Mouse (Mus musculus): ENCODE measurements around the gene Sult1b1. TPM values are rescaled to one million over a fixed set of nuclear protein-coding genes. Genes with fewer than 3 reads are reported as not detected.
"Not testable (repeated sequence)": the region's sequence is repeated elsewhere in the genome, so short reads cannot be mapped to it uniquely, and the experiment has no call there.

Gene Sult1b1
- polyA plus RNA-seq, 1 experiment = not detected

GRCm38 (mm10) chr5:87490771-87491170 is 47.2 kb downstream of the Sult1b1 start, which contains the start of gene Ugt2a1:
Gene Ugt2a1, minus strand, starts transcription at chr5:87490871.
- TF ChIP-seq USF1 (IDR thresholded peaks at IDR 0.05; ENCODE audit: low read depth) (no peak), CEBPB (IDR thresholded peaks at IDR 0.05; ENCODE audit: low read depth) (no peak), FOSL1 (IDR thresholded peaks at IDR 0.05; ENCODE audit: insufficient read depth, low read length, poor library complexity, severe bottlenecking) (no peak), MYOD1 (IDR thresholded peaks at IDR 0.05; ENCODE audit: control insufficient read depth, insufficient read length, low read depth) (no peak), CTCF (IDR thresholded peaks at IDR 0.05; ENCODE audit: control insufficient read depth, insufficient read depth, insufficient read length) (no peak), MAX (IDR thresholded peaks at IDR 0.05) (no peak), MYOG (IDR thresholded peaks at IDR 0.05; ENCODE audit: control insufficient read depth, extremely low read depth, insufficient read length) (no peak)
- no peaks in the 10 kb centered on the region for H3K36me3 ChIP-seq (ENCODE audit: control insufficient read depth, insufficient read depth)
- no peaks in the 10 kb centered on the region for H3K79me3 ChIP-seq (ENCODE audit: low read depth)
- H3K79me2 ChIP-seq (ENCODE audit: control insufficient read depth, insufficient read depth) = no peaks in the 10 kb centered on the region
- H3K4me3 ChIP-seq (ENCODE audit: insufficient read depth, poor library complexity, severe bottlenecking) = no peak within 1 kb of the TSS
- H3ac ChIP-seq (ENCODE audit: control insufficient read depth, insufficient read length, low read depth) = no peak within 1 kb of the TSS
- no peaks in the 10 kb centered on the region for H3K27me3 ChIP-seq (ENCODE audit: control insufficient read depth, insufficient read depth, insufficient read length)

- not testable (repeated sequence) for H3K79me3 ChIP-seq (ENCODE audit: low read depth); H3K79me2 ChIP-seq (ENCODE audit: control insufficient read depth, insufficient read depth); H3K4me3 ChIP-seq (ENCODE audit: insufficient read depth, poor library complexity, severe bottlenecking); H3ac ChIP-seq (ENCODE audit: control insufficient read depth, insufficient read length, low read depth); H3K27me3 ChIP-seq (ENCODE audit: control insufficient read depth, insufficient read depth, insufficient read length); H3K36me3 ChIP-seq (ENCODE audit: control insufficient read depth, insufficient read depth)
These were observed 51.3 kb downstream of the Sult1b1 start, which contains the start of gene Gm43638 for GRCm38 (mm10) chr5:87486706-87487105. Gene Gm43638, minus strand, starts transcription at chr5:87486806.

GRCm38 (mm10) chr5:87482160-87482559 is 55.8 kb downstream of the Sult1b1 start, which contains the start of gene Ugt2a2:
Gene Ugt2a2, minus strand, starts transcription at chr5:87482260.
- H3K36me3 ChIP-seq (ENCODE audit: control insufficient read depth, insufficient read depth) = no peaks in the 10 kb centered on the region
- TF ChIP-seq FOSL1 (IDR thresholded peaks at IDR 0.05; ENCODE audit: insufficient read depth, low read length, poor library complexity, severe bottlenecking) (no peak), CTCF (IDR thresholded peaks at IDR 0.05; ENCODE audit: control insufficient read depth, insufficient read depth, insufficient read length) (no peak), MYOG (IDR thresholded peaks at IDR 0.05; ENCODE audit: control insufficient read depth, extremely low read depth, insufficient read length) (no peak), CEBPB (IDR thresholded peaks at IDR 0.05; ENCODE audit: low read depth) (no peak), MYOD1 (IDR thresholded peaks at IDR 0.05; ENCODE audit: control insufficient read depth, insufficient read length, low read depth) (no peak), MAX (IDR thresholded peaks at IDR 0.05) (no peak), USF1 (IDR thresholded peaks at IDR 0.05; ENCODE audit: low read depth) (no peak)
- H3K79me2 ChIP-seq (ENCODE audit: control insufficient read depth, insufficient read depth) = no peaks in the 10 kb centered on the region
- H3K4me3 ChIP-seq (ENCODE audit: insufficient read depth, poor library complexity, severe bottlenecking) = no peak within 1 kb of the TSS
- no peaks in the 10 kb centered on the region for H3K79me3 ChIP-seq (ENCODE audit: low read depth)
- H3K27me3 ChIP-seq (ENCODE audit: control insufficient read depth, insufficient read depth, insufficient read length) = no peaks in the 10 kb centered on the region
- H3ac ChIP-seq (ENCODE audit: control insufficient read depth, insufficient read length, low read depth) = no peak within 1 kb of the TSS

Other genes starting within 250 kb of the Sult1b1 start
- gene Ugt2a3, start 201.0 kb downstream of the Sult1b1 start, polyA plus RNA-seq (2012; fragmentation: generic; extraction: Trizol) = not detected
- not detected for gene Ugt2b38, start 114.0 kb downstream of the Sult1b1 start, polyA plus RNA-seq (2012; fragmentation: generic; extraction: Trizol)
- gene Ugt2a2, start 55.9 kb downstream of the Sult1b1 start, polyA plus RNA-seq (2012; fragmentation: generic; extraction: Trizol) = not detected
- not detected for gene Gm43638, start 51.4 kb downstream of the Sult1b1 start, polyA plus RNA-seq (2012; fragmentation: generic; extraction: Trizol)
- gene Ugt2a1, start 47.3 kb downstream of the Sult1b1 start, polyA plus RNA-seq (2012; fragmentation: generic; extraction: Trizol) = not detected
- gene Sult1d1, start 30.8 kb upstream of the Sult1b1 start, polyA plus RNA-seq (2012; fragmentation: generic; extraction: Trizol) = not detected
- not detected for gene Sult1e1, start 53.4 kb upstream of the Sult1b1 start, polyA plus RNA-seq (2012; fragmentation: generic; extraction: Trizol)
- gene Csn1s1, start 128.0 kb upstream of the Sult1b1 start, polyA plus RNA-seq (2012; fragmentation: generic; extraction: Trizol) = not detected
- not detected for gene Csn2, start 161.4 kb upstream of the Sult1b1 start, polyA plus RNA-seq (2012; fragmentation: generic; extraction: Trizol)
- not detected for gene Csn1s2a, start 236.4 kb upstream of the Sult1b1 start, polyA plus RNA-seq (2012; fragmentation: generic; extraction: Trizol)